Mouse (Mus musculus) embryonic facial prominence, embryonic 11.5 days (tissue): ENCODE measurements around the gene Mdm2. TPM values are rescaled to one million over a fixed set of nuclear protein-coding genes. Genes with fewer than 3 reads are reported as not detected.

Experiments
- ATAC-seq: fragments of 200-750 bp; cut with Nextera tagmentation; replicated peaks from 2 replicates; pipeline ENCODE4 v1.8.0; 2017; ENCODE audit warnings: low read depth; ENCODE audit not compliant: insufficient number of reproducible peaks, low FRiP score, low TSS enrichment
- DNase-seq: peaks from one replicate; pipeline ENCODE4 v3.0.0-alpha.2; 2015; ENCODE audit warnings: low spot score
- H3K27ac ChIP-seq: fragments of 300-500 bp; sonication (generic); replicated peaks from 2 replicates; pipeline ENCODE4 v1.5.1; 2014; ENCODE audit warnings: mild to moderate bottlenecking, low read depth, low read length, control low read depth
- H3K27me3 ChIP-seq: fragments of 300-500 bp; sonication (generic); 2 replicates; pipeline ENCODE4 v1.6.1; 2014; ENCODE audit warnings: mild to moderate bottlenecking, low read length, moderate library complexity, mixed read lengths; ENCODE audit not compliant: control insufficient read depth, insufficient read depth
- H3K36me3 ChIP-seq: fragments of 300-500 bp; sonication (generic); replicated peaks from 2 replicates; pipeline ENCODE4 v1.6.1; 2014; ENCODE audit warnings: low read depth, mild to moderate bottlenecking, low read length, moderate library complexity, mixed read lengths; ENCODE audit not compliant: control insufficient read depth, insufficient read depth
- H3K4me1 ChIP-seq: fragments of 300-500 bp; sonication (generic); 2 replicates; pipeline ENCODE4 v1.6.1; 2014; ENCODE audit warnings: low read length, mixed read lengths; ENCODE audit not compliant: control insufficient read depth, insufficient read depth
- H3K4me2 ChIP-seq: fragments of 300-500 bp; sonication (generic); 2 replicates; pipeline ENCODE4 v1.6.1; 2014; ENCODE audit warnings: low read depth, mild to moderate bottlenecking, control low read depth, low read length, moderate library complexity
- H3K4me3 ChIP-seq: fragments of 300-500 bp; sonication (generic); 2 replicates; pipeline ENCODE4 v1.5.1; 2014; ENCODE audit warnings: low read depth, low read length, control low read depth
- H3K9ac ChIP-seq: fragments of 300-500 bp; sonication (generic); replicated peaks from 2 replicates; pipeline ENCODE4 v1.6.1; 2014; ENCODE audit warnings: mild to moderate bottlenecking, control low read depth, low read length
- H3K9me3 ChIP-seq: fragments of 300-500 bp; sonication (generic); replicated peaks from 2 replicates; pipeline ENCODE4 v1.6.1; 2016; ENCODE audit warnings: mild to moderate bottlenecking, low read length, inconsistent platforms, mixed read lengths; ENCODE audit not compliant: control insufficient read depth
- WGBS: fragments of 180-500 bp; shearing (Covaris S2); extraction: QIAGEN DNeasy Blood & Tissue Kit; methylation state at CpG from one replicate; pipeline ENCODE4 v1.1.7; 2014; 5-methylcytosine and 5-hydroxymethylcytosine counted together
- polyA plus RNA-seq: library from polyadenylated mRNA; unstranded; fragments of >200 nt; fragmentation: Nextera tagmentation; extraction: Ambion mirVana; gene quantifications from 2 replicates; pipeline ENCODE4 v1.2.1, GENCODE M21; 2014

Gene Mdm2
- polyA plus RNA-seq, 1 experiment from 2014 or later: 47.7 TPM

- no peak overlapping the region for H3K9ac ChIP-seq
- no peak for DNase-seq
- WGBS: 54% methylated on average over 21 of the region's 21 CpGs
Observed at GRCm38 (mm10) chr10:117639899-117640594, 70.5 kb downstream of the Mdm2 start.

GRCm38 (mm10) chr10:117639221-117639599 lies 71.3 kb downstream of the Mdm2 start:
- ATAC-seq (no peak), DNase-seq (no peak)
- Histone ChIP-seq H3K27me3 (no peaks in the 10 kb centered on the region), H3K36me3 (no peaks in the 10 kb centered on the region), H3K4me1 (no peaks in the 10 kb centered on the region), H3K4me2 (no peak overlapping the region), H3K9ac (no peak overlapping the region), H3K27ac (no peak overlapping the region), H3K9me3 (no peaks in the 10 kb centered on the region), H3K4me3 (no peak overlapping the region)
- WGBS: 94% methylated on average over 8 of the region's 8 CpGs

More at GRCm38 (mm10) chr10:117639899-117640594, 70.5 kb downstream of the Mdm2 start:
- no peaks in the 10 kb centered on the region for H3K9me3 ChIP-seq
- no peaks in the 10 kb centered on the region for H3K4me1 ChIP-seq
- no peak for ATAC-seq
- no peaks in the 10 kb centered on the region for H3K36me3 ChIP-seq
- H3K27ac ChIP-seq: no peak overlapping the region
- no peak overlapping the region for H3K4me3 ChIP-seq
- H3K27me3 ChIP-seq: no peaks in the 10 kb centered on the region
- no peak overlapping the region for H3K4me2 ChIP-seq

Other genes with a start within 250 kb of the Mdm2 start
- gene Cpm, start 81.3 kb downstream of the Mdm2 start, polyA plus RNA-seq: 9.9 and 10.9 TPM in 2 replicates
- 20.1 and 22.2 TPM in 2 replicates for gene Slc35e3, start 35.6 kb upstream of the Mdm2 start, polyA plus RNA-seq
- gene Nup107, start 81.9 kb upstream of the Mdm2 start, polyA plus RNA-seq: 106 and 122 TPM in 2 replicates
- 179 and 182 TPM in 2 replicates for gene Rap1b, start 135.3 kb upstream of the Mdm2 start, polyA plus RNA-seq